Mouse (Mus musculus): ENCODE results near the gene B230118H07Rik. TPM values are rescaled to one million over a fixed set of nuclear protein-coding genes. Genes with fewer than 3 reads are reported as not detected.

B230118H07Rik gene
- total RNA-seq, 4 experiments from 2014 or later = 80.6 to 111 (median 96.6) TPM

DNA sequence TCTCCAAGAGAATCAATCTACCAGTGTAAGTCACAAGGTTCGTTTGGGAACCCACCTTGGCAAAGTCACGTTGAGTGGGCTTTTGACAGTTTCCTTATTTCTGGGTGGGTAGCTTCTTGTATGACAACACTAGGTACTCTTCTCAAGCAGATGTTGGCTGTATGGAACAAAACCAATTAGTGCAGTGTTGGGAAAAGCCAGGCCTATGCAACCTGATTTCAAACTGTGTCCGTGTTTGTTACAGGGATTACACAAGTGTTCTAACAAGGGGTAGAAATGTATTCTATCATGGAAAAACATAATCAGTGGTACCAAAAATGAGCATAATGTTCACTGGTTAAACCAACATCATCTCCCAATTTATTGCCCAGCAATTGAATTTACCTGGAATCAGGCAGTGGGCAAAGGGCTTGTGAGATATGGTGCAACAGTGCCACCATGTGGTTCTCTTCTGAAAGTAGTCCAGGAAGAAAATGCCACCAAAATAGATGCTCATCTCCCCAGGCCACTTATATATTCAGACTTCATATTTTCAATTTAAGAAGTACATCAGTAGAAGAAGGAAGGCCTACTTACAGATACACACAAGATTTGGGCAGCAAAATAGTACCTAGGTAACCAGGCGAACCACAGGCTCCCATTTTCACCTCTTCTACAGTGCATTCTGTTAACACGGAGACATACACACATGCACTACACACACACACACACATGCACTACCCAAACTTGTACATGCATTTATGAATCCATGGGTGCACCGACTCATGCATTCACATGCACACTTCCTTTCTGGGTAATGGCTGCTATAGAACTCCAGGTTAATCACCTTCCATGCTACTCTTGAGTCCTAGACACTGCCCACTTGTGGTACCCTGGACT lies 123.6 kb downstream of the B230118H07Rik start:
- DNase-seq (ENCODE audit: low spot score in 2 of 2) = no peak

DNA sequence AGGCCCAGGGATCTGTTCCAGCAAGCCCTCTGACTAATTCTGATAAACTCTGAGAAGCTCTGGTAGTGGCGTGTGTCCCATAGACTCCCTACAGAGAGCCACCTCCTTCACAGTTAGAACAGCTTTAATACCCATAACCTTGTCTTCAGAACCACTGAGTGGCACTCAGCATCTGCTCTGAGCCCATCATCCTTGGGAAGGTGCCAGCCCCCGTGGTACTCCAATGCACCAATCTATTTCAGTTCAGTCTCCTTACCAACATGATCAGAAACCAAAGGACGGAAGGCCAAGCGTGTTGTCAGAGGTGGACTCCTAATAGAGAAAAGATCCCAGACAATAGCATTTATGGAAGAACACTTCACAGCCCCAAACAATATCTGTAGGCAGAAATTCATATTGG lies 124.2 kb downstream of the B230118H07Rik start:
- no peak for DNase-seq (ENCODE audit: low spot score in 2 of 2)

DNA sequence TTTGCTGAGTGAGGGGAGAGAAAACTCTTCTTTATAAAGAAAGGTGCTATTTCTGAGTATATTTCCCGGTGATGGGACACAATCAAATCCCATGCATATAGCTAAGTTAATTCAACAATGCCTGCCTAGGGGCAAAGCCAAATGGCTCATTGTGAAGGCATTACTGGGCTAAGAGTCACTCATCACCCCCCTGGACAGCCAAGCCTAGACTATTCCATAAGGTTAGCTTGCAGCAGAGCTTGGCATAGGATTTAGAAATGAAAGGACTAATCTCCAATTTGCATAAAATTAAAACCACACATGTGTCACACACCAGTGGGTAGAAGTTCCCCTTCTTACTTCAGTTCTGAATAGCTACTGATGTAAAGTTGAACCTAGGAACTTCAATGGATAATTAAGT lies 128.8 kb downstream of the B230118H07Rik start:
- no peak for DNase-seq (ENCODE audit: low spot score in 2 of 2)

DNA sequence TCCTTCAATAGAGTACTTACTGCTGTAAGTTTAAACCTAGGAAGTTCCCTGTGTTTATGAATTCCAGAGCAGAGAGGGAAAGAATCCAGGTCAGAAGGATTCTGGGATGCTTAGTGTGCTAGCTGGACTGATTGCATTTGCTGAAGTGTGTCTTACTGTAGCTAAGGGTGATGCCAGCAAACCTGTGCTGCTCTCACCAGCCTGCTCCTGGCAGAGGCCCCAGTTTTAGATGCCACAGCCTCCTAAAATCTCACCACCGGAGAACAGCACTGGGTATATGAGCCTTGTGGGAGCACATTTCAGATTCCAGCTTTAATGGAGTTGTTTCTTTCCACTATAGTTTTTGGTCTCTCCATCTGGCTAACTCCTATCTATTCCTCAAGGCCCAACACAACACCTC lies 129.4 kb downstream of the B230118H07Rik start:
- no peak for DNase-seq (ENCODE audit: low spot score in 2 of 2)

Other genes with a start within 250 kb of the B230118H07Rik start
- gene Rag2, start 24.8 kb downstream of the B230118H07Rik start, total RNA-seq (2022) = not detected
- gene Rag1, start within 50 bp of the B230118H07Rik start, total RNA-seq (2022) = not detected
- 10 to 100 TPM in 3 of 4 experiments, 1 to 10 TPM in 1; 9.4 to 13.3 (median 10.7) TPM for gene Traf6, start 28.9 kb upstream of the B230118H07Rik start, total RNA-seq (2022)
- under 1 TPM; 0.10 to 0.46 (median 0.16) TPM for gene Prr5l, start 233.5 kb upstream of the B230118H07Rik start, total RNA-seq (2022)
- gene Commd9, start 236.7 kb upstream of the B230118H07Rik start, total RNA-seq (2022) = 10 to 100 TPM; 34.2 to 41.7 (median 39.4) TPM